ENCODE assay signal across 15 mouse cellular contexts in the genomic region with DNA sequence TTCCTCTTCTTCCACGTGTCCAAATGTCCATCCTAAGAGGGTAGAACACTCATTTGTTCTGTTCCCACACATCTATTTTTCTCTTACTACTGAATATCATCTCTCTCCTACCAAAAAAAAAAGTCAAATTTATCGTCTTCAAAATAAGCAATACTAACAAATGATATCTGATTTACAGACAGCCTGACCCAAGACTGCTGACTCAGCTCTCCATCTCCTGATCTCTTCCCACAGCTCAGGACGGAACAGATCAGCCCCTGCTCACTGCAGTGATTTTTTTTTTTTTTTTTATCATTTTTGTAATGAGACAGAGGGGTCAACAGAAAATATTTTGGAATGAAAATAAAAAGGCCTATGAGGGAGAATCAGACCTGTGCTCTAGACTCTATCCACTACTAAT. TPM values are rescaled to one million over a fixed set of nuclear protein-coding genes. Genes with fewer than 3 reads are reported as not detected.
DNase-seq lines count a peak whose midpoint lies in the region; ATAC-seq and TF ChIP-seq lines count a peak whose summit lies in the region.
"Had no signal": no experiment of that assay in that cellular context is flagged by ENCODE, and none has a peak within 500 bp of the region (broad histone marks: within the 10 kb centered on the region; RNA-seq: fewer than 3 reads in every experiment).

No protein-coding gene starts in this region.

- peaks cover 16% of the 10 kb centered on the region for H3K4me1 ChIP-seq in heart, embryonic 11.5 days (ENCODE audit: control insufficient read depth, insufficient read depth, low read length)
- peaks cover 21% of the 10 kb centered on the region for H3K4me1 ChIP-seq in lung, embryonic 15.5 days
- H3K4me1 ChIP-seq in lung, adult 2 months (ENCODE audit: control insufficient read depth, insufficient read depth, low read length), result peaks cover 6% of the 10 kb centered on the region; the same call in 1 of the 2 replicates
- peaks cover 12% of the 10 kb centered on the region for H3K4me1 ChIP-seq in forebrain, postnatal 0 days (ENCODE audit: insufficient read depth)

- H3K27ac ChIP-seq in heart, embryonic 11.5 days (ENCODE audit: low read depth, low read length), result no peak overlapping the region
- H3K27ac ChIP-seq in lung, embryonic 15.5 days, result no peak overlapping the region
- no peak overlapping the region for H3K27ac ChIP-seq in forebrain, postnatal 0 days (ENCODE audit: low read depth, low read length)
- H3K27ac ChIP-seq: heart, adult 2 months had no signal

- no peaks in the 10 kb centered on the region for H3K9me3 ChIP-seq in heart, embryonic 11.5 days (replicated peaks; ENCODE audit: control insufficient read depth, low read length)
- no peaks in the 10 kb centered on the region for H3K9me3 ChIP-seq in lung, embryonic 15.5 days
- no peaks in the 10 kb centered on the region for H3K9me3 ChIP-seq in forebrain, postnatal 0 days (ENCODE audit: low read length)

- ATAC-seq in heart, embryonic 11.5 days (replicated peaks; ENCODE audit: insufficient number of reproducible peaks, low FRiP score, low TSS enrichment), result no peak
- ATAC-seq in lung, embryonic 15.5 days (ENCODE audit: borderline replicate concordance, extremely low read depth, low FRiP score, low TSS enrichment), result no peak
- ATAC-seq in forebrain, postnatal 0 days, result no peak
- ATAC-seq: intestine, postnatal 0 days had no signal

- 0 out of 2 replicates have a peak overlapping the region, but pooled peaks have one; percentile 12 for H3K4me3 ChIP-seq in heart, embryonic 11.5 days (ENCODE audit: low read depth, low read length)
- H3K4me3 ChIP-seq in lung, embryonic 15.5 days, result peak overlapping the region; percentile 2; the same call in 1 of the 2 replicates
- no peak overlapping the region for H3K4me3 ChIP-seq in lung, adult 2 months (replicated peaks; ENCODE audit: extremely low read depth, low read depth, low read length)
- peak overlapping the region; percentile 27 for H3K4me3 ChIP-seq in forebrain, postnatal 0 days (ENCODE audit: low read depth, low read length)
- H3K4me3 ChIP-seq in myocyte, result no peak overlapping the region
- H3K4me3 ChIP-seq: heart, adult 2 months had no signal

- no peaks in the 10 kb centered on the region for H3K27me3 ChIP-seq in heart, embryonic 11.5 days (ENCODE audit: control insufficient read depth, insufficient read depth, low read length)
- H3K27me3 ChIP-seq in lung, embryonic 15.5 days, result no peaks in the 10 kb centered on the region
- no peaks in the 10 kb centered on the region for H3K27me3 ChIP-seq in forebrain, postnatal 0 days (ENCODE audit: insufficient read depth, low read length)
- no peaks in the 10 kb centered on the region for H3K27me3 ChIP-seq in myocyte (ENCODE audit: control insufficient read depth, insufficient read depth, insufficient read length)

- TF ChIP-seq POLR2A in lung, adult 2 months (IDR thresholded peaks at IDR 0.05; ENCODE audit: borderline replicate concordance, extremely low read depth, low read depth, low read length), result no peak
- TF ChIP-seq POLR2A in myocyte (IDR thresholded peaks at IDR 0.05; ENCODE audit: insufficient read length, low read depth), result no peak

- TF ChIP-seq CTCF in lung, adult 2 months (IDR thresholded peaks at IDR 0.05; ENCODE audit: insufficient read depth, low read length), result no peak
- no peak for TF ChIP-seq CTCF in forebrain, postnatal 0 days (IDR thresholded peaks at IDR 0.05; ENCODE audit: low read depth)

- H3K9ac ChIP-seq in heart, embryonic 11.5 days (ENCODE audit: low read depth, low read length), result no peak overlapping the region
- H3K9ac ChIP-seq in lung, embryonic 15.5 days, result no peak overlapping the region
- H3K9ac ChIP-seq in forebrain, postnatal 0 days, result no peak overlapping the region

- DNase-seq in heart, adult 8-10 months (ENCODE audit: low spot score), result no peak
- no peak for DNase-seq in lung, adult 2 months
- DNase-seq in forebrain, postnatal 0 days, result no peak
- DNase-seq in gastrocnemius, postnatal 25 days, result no peak
- no peak for DNase-seq in adipocyte (ENCODE audit: low spot score)
- DNase-seq: adrenal gland, postnatal 25 days; cerebellum, adult 11 months; embryo, embryonic 11 days; heart, adult 2 months; liver; right cerebral cortex, postnatal 4 days had no signal

- no peaks in the 10 kb centered on the region for H3K36me3 ChIP-seq in heart, embryonic 11.5 days (ENCODE audit: control insufficient read depth, insufficient read depth, low read length)
- no peaks in the 10 kb centered on the region for H3K36me3 ChIP-seq in lung, embryonic 15.5 days
- H3K36me3 ChIP-seq in forebrain, postnatal 0 days (ENCODE audit: insufficient read depth), result no peaks in the 10 kb centered on the region
- H3K36me3 ChIP-seq in myocyte (ENCODE audit: control insufficient read depth, insufficient read depth), result no peaks in the 10 kb centered on the region

- H3K4me2 ChIP-seq in heart, embryonic 11.5 days, result 0 out of 2 replicates have a peak overlapping the region, but pooled peaks have one; percentile 43
- H3K4me2 ChIP-seq in lung, embryonic 15.5 days, result peak overlapping the region; percentile 71
- peak overlapping the region; percentile 91 for H3K4me2 ChIP-seq in forebrain, postnatal 0 days (ENCODE audit: low read depth)
- H3K4me2 ChIP-seq in myocyte (ENCODE audit: low read depth), result peak overlapping the region; percentile 59

- H3ac ChIP-seq in myocyte (ENCODE audit: control insufficient read depth, insufficient read length), result no peak overlapping the region

- 42% methylated on average over 3 of the region's 3 CpGs for WGBS in heart, embryonic 11.5 days (ENCODE audit: insufficient replicate concordance)
- WGBS in lung, embryonic 15.5 days, result 33% methylated on average over 3 of the region's 3 CpGs
- WGBS in lung, adult 2 months, result 53% methylated on average over 3 of the region's 3 CpGs
- 53% methylated on average over 3 of the region's 3 CpGs for WGBS in forebrain, postnatal 0 days

- H3K79me2 ChIP-seq in myocyte (ENCODE audit: control insufficient read depth, insufficient read depth), result peaks cover 63% of the 10 kb centered on the region

TF ChIP-seq in myocyte, 11 proteins besides CTCF, POLR2A, EP300 and RAD21:
- TF ChIP-seq REST (IDR thresholded peaks at IDR 0.05; ENCODE audit: insufficient read depth, insufficient read length), result no peak
- no peak for TF ChIP-seq TCF3 (IDR thresholded peaks at IDR 0.05; ENCODE audit: insufficient read length, low read depth)
- TF ChIP-seq USF1 (IDR thresholded peaks at IDR 0.05; ENCODE audit: low read depth), result no peak
- no peak for TF ChIP-seq E2F4 (IDR thresholded peaks at IDR 0.05; ENCODE audit: insufficient read depth)
- no peak for TF ChIP-seq MYOD1 (IDR thresholded peaks at IDR 0.05; ENCODE audit: control insufficient read depth in 1 of 3, insufficient read length in 2 of 3, low read depth in 2 of 3)
- TF ChIP-seq MYOG (IDR thresholded peaks at IDR 0.05; ENCODE audit: control insufficient read depth in 1 of 3, insufficient read depth in 1 of 3, insufficient read length in 2 of 3, low read depth in 2 of 3), result no peak
- no peak for TF ChIP-seq SRF (IDR thresholded peaks at IDR 0.05; ENCODE audit: control insufficient read depth, insufficient read length, low read depth)
- no peak for TF ChIP-seq MAX (IDR thresholded peaks at IDR 0.05; ENCODE audit: low read depth)
- no peak for TF ChIP-seq CEBPB (IDR thresholded peaks at IDR 0.05; ENCODE audit: insufficient read depth, poor library complexity, severe bottlenecking)
- TF ChIP-seq TCF12 (IDR thresholded peaks at IDR 0.05; ENCODE audit: insufficient read depth, poor library complexity, severe bottlenecking), result no peak
- TF ChIP-seq POLR2AphosphoS2 (IDR thresholded peaks at IDR 0.05; ENCODE audit: insufficient read length, low read depth), result no peak

RNA-seq across cellular contexts. Expression of gene Neo1, which starts 2.7 kb away (rescaled TPM):
- polyA plus RNA-seq in heart, embryonic 11.5 days (2014; fragmentation: Nextera tagmentation; extraction: Ambion mirVana), result 30.3 and 35.7 TPM in 2 replicates
- total RNA-seq in heart, adult 8-10 months (2022), result 10 to 100 TPM; 43.4 to 53.8 (median 45.1) TPM
- 41.2 and 44.0 TPM in 2 replicates for polyA plus RNA-seq in lung, embryonic 15.5 days (2015; fragmentation: Nextera tagmentation; extraction: Ambion mirVana)
- 25.1 and 28.6 TPM in 2 replicates for polyA plus RNA-seq in lung, adult 2 months (2012; rRNA removed)
- total RNA-seq in forebrain, postnatal 0 days (2014; rRNA removed), result 177 and 237 TPM in 2 replicates
- 36.2 and 50.4 TPM in 2 replicates for polyA plus RNA-seq in forebrain, postnatal 0 days (2015; fragmentation: Nextera tagmentation; extraction: Ambion mirVana)
- polyA plus RNA-seq in myocyte (2012; fragmentation: generic; extraction: Trizol), result 36.8 TPM
- total RNA-seq in gastrocnemius, postnatal 25 days (2021), result 10 to 100 TPM; 29.5 to 29.8 TPM

Comparison
In these comparisons a context has a peak if more than half of its experiments do, and no peak if none do; other contexts are left out.
1. H3K4me3 ChIP-seq: peak in heart, embryonic 11.5 days (single experiment), lung, embryonic 15.5 days (single experiment) and forebrain, postnatal 0 days (single experiment); none in lung, adult 2 months (single experiment) and myocyte (single experiment).
2. Peak in every context shown above with its lines, with median percentiles within 50 percentile points of each other: H3K4me2 ChIP-seq.